Mouse (Mus musculus): ENCODE measurements at regions not wholly inside any gene's neighbourhood (a gene's known extent, or its start where the extent isn't known, plus 50 kb on each side); places are given as distances from the start of the nearest gene placed in this dataset.

DNA sequence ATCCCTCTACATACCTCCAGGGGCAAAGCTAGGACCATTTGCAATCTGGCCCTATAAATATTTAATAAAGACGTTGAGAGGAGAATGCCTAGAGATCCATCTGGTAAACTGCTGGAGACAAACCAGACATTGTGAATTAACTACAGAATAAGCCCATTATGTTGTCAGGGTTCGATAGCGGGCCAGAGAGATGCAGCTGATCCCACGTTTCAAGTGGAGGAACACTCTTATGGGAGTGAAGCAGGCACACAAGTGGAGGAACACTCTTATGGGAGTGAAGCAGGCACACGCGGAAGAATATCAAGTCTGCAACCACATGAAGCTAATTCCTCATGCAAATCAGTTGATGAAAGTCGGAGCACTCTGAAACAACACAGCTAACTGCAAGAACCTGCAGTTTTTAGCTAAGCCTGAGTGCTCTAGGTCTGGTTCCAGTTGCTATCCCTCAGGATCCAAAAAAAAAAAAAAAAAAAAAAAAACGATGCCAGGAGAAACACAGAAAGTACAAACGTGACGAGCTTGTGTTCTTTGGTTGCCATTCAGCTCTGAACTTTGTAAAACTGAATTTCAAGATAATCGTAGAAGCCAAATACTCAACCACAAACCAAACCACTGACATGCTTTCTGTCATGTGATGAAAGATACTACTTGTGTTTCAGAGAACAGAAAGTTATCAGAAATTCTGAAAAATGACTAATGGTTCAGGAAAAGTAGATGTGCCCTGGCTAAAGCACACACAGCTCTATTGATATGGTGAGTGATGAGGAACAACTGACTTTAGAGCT is 684.6 kb upstream of the Cited2 start:
- Histone ChIP-seq H3K27ac (ENCODE audit: low read length) (no peak overlapping the region), H3K9me3 (replicated peaks; ENCODE audit: control insufficient read depth, low read length) (no peaks in the 10 kb centered on the region), H3K27me3 (ENCODE audit: control insufficient read depth, insufficient read depth, low read length) (no peaks in the 10 kb centered on the region), H3K4me1 (ENCODE audit: control insufficient read depth, insufficient read depth, low read length) (peaks cover 3% of the 10 kb centered on the region), H3K36me3 (ENCODE audit: control insufficient read depth, insufficient read depth, low read length) (no peaks in the 10 kb centered on the region), H3K4me3 (replicated peaks; ENCODE audit: low read length) (no peak overlapping the region), H3K4me2 (ENCODE audit: low read depth, low read length) (no peak overlapping the region), H3K9ac (ENCODE audit: low read length) (no peak overlapping the region)
- 69% methylated on average over 11 of the region's 11 CpGs for WGBS
- no peak for ATAC-seq (ENCODE audit: insufficient read depth, low FRiP score)

DNA sequence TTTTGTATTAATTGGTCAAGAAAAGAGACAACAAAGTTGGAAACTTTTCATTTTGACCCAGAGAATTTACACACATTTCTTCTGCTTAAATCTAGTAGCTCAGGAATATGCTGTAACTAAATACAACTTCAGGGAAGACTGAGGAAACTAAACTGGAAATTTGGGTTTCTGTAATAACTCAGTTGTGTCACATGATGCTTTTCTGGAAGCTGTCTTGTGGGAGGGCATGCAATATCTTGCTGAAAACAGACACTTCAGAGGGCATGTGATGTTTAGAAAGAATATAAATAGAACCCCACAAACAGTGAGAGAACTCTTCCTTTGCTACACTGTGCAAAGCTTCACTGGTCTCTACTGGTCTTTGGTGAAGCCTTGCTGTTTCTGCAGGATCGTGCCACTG is 680.9 kb upstream of the Cited2 start:
- WGBS = 79% methylated on average over 1 of the region's 1 CpGs
- H3K9me3 ChIP-seq (replicated peaks; ENCODE audit: control insufficient read depth, low read length) = no peaks in the 10 kb centered on the region
- no peaks in the 10 kb centered on the region for H3K36me3 ChIP-seq (ENCODE audit: control insufficient read depth, insufficient read depth, low read length)
- H3K27me3 ChIP-seq (ENCODE audit: control insufficient read depth, insufficient read depth, low read length) = no peaks in the 10 kb centered on the region
- peaks cover 3% of the 10 kb centered on the region for H3K4me1 ChIP-seq (ENCODE audit: control insufficient read depth, insufficient read depth, low read length)
- no peak overlapping the region for H3K9ac ChIP-seq (ENCODE audit: low read length)
- H3K4me2 ChIP-seq (ENCODE audit: low read depth, low read length) = no peak overlapping the region
- no peak overlapping the region for H3K27ac ChIP-seq (ENCODE audit: low read length)
- H3K4me3 ChIP-seq (replicated peaks; ENCODE audit: low read length) = no peak overlapping the region
- ATAC-seq (ENCODE audit: insufficient read depth, low FRiP score) = no peak

DNA sequence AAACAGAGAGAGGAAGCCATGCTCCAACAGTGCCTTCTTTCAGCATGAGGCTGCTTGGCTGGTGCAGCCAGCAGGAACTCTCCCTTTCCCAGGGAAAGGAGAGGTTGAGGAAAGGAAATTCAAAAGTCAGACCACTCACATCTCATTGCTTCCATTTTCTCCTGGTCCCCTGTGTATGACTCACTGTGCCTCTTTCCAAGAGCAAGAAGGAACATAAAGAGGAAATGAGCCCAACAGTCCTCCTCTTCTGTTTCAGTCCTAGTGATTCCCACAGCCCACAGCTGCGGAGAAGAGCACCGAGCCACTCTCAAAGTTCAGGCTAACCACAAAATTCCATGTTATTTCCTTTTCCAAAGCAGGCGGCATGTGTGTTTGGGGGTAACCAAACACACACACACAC is 680.0 kb upstream of the Cited2 start:
- H3K27me3 ChIP-seq (ENCODE audit: control insufficient read depth, insufficient read depth, low read length) = no peaks in the 10 kb centered on the region
- no peak overlapping the region for H3K4me3 ChIP-seq (replicated peaks; ENCODE audit: low read length)
- H3K4me1 ChIP-seq (ENCODE audit: control insufficient read depth, insufficient read depth, low read length) = peaks cover 3% of the 10 kb centered on the region
- H3K9me3 ChIP-seq (replicated peaks; ENCODE audit: control insufficient read depth, low read length) = no peaks in the 10 kb centered on the region
- no peak overlapping the region for H3K9ac ChIP-seq (ENCODE audit: low read length)
- H3K36me3 ChIP-seq (ENCODE audit: control insufficient read depth, insufficient read depth, low read length) = no peaks in the 10 kb centered on the region
- H3K27ac ChIP-seq (ENCODE audit: low read length) = no peak overlapping the region; the same call in 1 of the 2 replicates
- H3K4me2 ChIP-seq (ENCODE audit: low read depth, low read length) = no peak overlapping the region
- ATAC-seq (ENCODE audit: insufficient read depth, low FRiP score) = no peak
- 72% methylated on average over 3 of the region's 3 CpGs for WGBS

DNA sequence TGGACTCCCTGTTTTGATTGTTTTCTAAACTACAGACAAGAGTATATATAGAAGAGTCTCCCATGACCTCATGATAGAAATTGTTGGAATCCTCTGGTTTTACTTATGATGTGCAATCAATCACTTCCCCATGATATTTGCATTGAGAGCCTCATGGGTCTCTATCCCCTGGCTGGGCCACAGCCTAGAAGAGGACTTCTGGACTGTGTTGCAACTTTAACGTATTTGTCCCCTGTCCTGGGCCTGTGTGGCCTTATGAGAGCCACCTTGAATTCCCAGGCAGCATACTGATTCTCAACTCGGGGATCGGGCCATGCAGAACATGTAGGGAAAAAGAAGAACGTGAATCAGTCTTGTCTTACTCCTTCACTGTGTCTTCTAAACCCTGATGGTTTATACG is 676.3 kb upstream of the Cited2 start:
- peaks cover 3% of the 10 kb centered on the region for H3K4me1 ChIP-seq (ENCODE audit: control insufficient read depth, insufficient read depth, low read length)
- H3K27ac ChIP-seq (ENCODE audit: low read length) = no peak overlapping the region
- H3K9me3 ChIP-seq (replicated peaks; ENCODE audit: control insufficient read depth, low read length) = no peaks in the 10 kb centered on the region
- H3K4me3 ChIP-seq (replicated peaks; ENCODE audit: low read length) = no peak overlapping the region
- ATAC-seq (ENCODE audit: insufficient read depth, low FRiP score) = no peak
- 86% methylated on average over 5 of the region's 5 CpGs for WGBS
- no peak overlapping the region for H3K9ac ChIP-seq (ENCODE audit: low read length)
- no peak overlapping the region for H3K4me2 ChIP-seq (ENCODE audit: low read depth, low read length)
- no peaks in the 10 kb centered on the region for H3K36me3 ChIP-seq (ENCODE audit: control insufficient read depth, insufficient read depth, low read length)
- H3K27me3 ChIP-seq (ENCODE audit: control insufficient read depth, insufficient read depth, low read length) = no peaks in the 10 kb centered on the region

DNA sequence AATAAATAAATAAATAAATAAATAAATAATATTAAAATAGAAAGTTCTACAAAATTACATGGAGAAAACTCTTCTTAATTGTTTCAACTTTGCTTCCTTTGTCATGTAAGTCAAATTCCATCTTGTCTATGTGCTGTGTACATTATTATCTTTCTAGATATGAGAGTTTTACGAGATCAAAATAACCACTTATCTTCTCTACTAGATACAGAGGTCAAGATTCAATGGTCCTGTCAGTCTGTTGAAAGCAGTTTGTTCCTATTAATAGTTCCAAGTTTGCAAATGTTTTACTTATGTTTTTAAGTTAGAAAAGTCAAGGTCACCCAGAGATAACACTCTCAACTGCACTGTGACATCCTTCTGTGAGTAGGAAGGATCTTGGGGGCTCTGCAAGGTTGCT is 650.1 kb upstream of the Cited2 start:
- Histone ChIP-seq H3K4me2 (ENCODE audit: low read depth, low read length) (no peak overlapping the region), H3K4me3 (replicated peaks; ENCODE audit: low read length) (no peak overlapping the region), H3K27me3 (ENCODE audit: control insufficient read depth, insufficient read depth, low read length) (no peaks in the 10 kb centered on the region), H3K4me1 (ENCODE audit: control insufficient read depth, insufficient read depth, low read length) (peaks cover 3% of the 10 kb centered on the region; the same call in 1 of the 2 replicates), H3K9ac (ENCODE audit: low read length) (no peak overlapping the region), H3K36me3 (ENCODE audit: control insufficient read depth, insufficient read depth, low read length) (no peaks in the 10 kb centered on the region), H3K9me3 (replicated peaks; ENCODE audit: control insufficient read depth, low read length) (no peaks in the 10 kb centered on the region), H3K27ac (ENCODE audit: low read length) (no peak overlapping the region)
- no peak for ATAC-seq (ENCODE audit: insufficient read depth, low FRiP score)
- WGBS = 63% methylated on average over 1 of the region's 1 CpGs

DNA sequence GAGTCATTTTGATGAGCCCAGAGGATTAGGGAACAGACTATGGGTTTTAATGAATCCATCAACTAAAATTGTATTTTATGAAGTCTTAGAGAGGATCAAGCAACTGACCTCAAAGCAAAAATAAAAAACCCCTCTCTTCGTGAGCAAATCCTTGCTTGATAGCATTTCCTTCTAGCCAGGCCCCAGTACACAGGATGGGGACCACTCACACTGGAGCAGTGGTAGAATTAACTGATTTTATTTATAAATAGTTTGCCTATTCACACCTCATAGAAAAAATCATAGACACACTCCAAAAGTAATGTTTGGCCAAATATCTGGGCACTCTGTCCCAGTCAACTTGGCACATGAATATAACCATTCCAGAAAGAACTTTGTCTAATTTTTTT is 649.0 kb upstream of the Cited2 start:
- H3K27ac ChIP-seq (ENCODE audit: low read length) = no peak overlapping the region
- no peak overlapping the region for H3K4me3 ChIP-seq (replicated peaks; ENCODE audit: low read length)
- no peaks in the 10 kb centered on the region for H3K27me3 ChIP-seq (ENCODE audit: control insufficient read depth, insufficient read depth, low read length)
- WGBS = 86% methylated on average over 1 of the region's 1 CpGs
- no peak for ATAC-seq (ENCODE audit: insufficient read depth, low FRiP score)
- no peak overlapping the region for H3K9ac ChIP-seq (ENCODE audit: low read length)
- H3K4me1 ChIP-seq (ENCODE audit: control insufficient read depth, insufficient read depth, low read length) = peaks cover 3% of the 10 kb centered on the region; the same call in 1 of the 2 replicates
- H3K4me2 ChIP-seq (ENCODE audit: low read depth, low read length) = no peak overlapping the region
- no peaks in the 10 kb centered on the region for H3K36me3 ChIP-seq (ENCODE audit: control insufficient read depth, insufficient read depth, low read length)
- H3K9me3 ChIP-seq (replicated peaks; ENCODE audit: control insufficient read depth, low read length) = no peaks in the 10 kb centered on the region

DNA sequence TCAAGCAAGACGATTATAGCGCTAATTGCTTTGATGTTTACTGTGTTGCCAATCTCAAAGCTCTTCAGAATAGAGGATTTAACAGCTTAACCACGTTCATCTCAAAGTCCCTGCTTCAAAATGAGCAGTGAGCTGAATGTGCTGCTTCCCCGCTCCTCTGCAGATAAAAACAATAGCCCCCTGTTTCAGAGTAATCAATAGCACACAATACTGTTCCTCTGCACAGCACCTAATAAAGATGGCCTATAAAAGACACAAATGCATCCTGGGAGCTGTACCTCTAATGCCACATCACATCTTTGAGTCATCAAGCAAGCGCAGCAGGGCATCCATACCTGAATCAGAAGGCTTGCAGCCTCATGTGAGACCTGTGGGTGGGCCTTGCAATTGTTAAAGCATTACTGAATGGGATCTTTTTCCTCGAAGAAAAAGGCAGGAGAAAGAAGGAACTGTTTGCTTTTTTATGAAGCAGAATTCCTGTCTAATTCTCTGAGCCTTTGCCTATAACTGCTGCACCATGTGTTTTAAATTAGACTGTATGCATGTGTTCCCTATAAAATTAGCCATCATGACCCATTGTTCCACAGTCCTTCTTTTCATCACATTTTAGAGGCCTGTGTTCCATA is 648.5 kb upstream of the Cited2 start:
- H3K36me3 ChIP-seq (ENCODE audit: control insufficient read depth, insufficient read depth, low read length) = no peaks in the 10 kb centered on the region
- H3K27ac ChIP-seq (ENCODE audit: low read length) = no peak overlapping the region
- H3K4me2 ChIP-seq (ENCODE audit: low read depth, low read length) = no peak overlapping the region
- peaks cover 3% of the 10 kb centered on the region; the same call in 1 of the 2 replicates for H3K4me1 ChIP-seq (ENCODE audit: control insufficient read depth, insufficient read depth, low read length)
- H3K27me3 ChIP-seq (ENCODE audit: control insufficient read depth, insufficient read depth, low read length) = no peaks in the 10 kb centered on the region
- WGBS = 64% methylated on average over 6 of the region's 6 CpGs
- H3K9ac ChIP-seq (ENCODE audit: low read length) = no peak overlapping the region
- ATAC-seq (ENCODE audit: insufficient read depth, low FRiP score) = no peak
- no peaks in the 10 kb centered on the region for H3K9me3 ChIP-seq (replicated peaks; ENCODE audit: control insufficient read depth, low read length)
- no peak overlapping the region for H3K4me3 ChIP-seq (replicated peaks; ENCODE audit: low read length)

DNA sequence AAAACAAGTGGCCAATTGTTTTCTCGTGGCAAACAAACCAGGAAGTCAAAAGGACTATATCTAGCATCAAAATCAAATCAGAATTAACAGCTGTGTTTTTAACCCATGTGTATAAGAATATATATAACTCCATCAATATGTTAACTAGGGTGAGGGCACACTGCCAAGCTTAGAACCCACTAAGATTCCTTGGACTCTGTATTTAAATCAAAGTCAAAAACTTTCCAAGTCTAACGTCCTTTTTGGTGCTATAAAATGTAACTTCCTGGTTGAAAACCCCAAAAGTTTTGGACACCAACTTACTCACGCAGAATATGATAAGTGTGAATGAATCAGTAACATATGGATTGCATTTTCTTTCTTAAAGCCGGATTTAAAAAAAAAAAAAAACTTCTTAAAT is 647.9 kb upstream of the Cited2 start:
- Histone ChIP-seq H3K4me2 (ENCODE audit: low read depth, low read length) (no peak overlapping the region), H3K4me3 (replicated peaks; ENCODE audit: low read length) (no peak overlapping the region), H3K9ac (ENCODE audit: low read length) (no peak overlapping the region), H3K9me3 (replicated peaks; ENCODE audit: control insufficient read depth, low read length) (no peaks in the 10 kb centered on the region), H3K4me1 (ENCODE audit: control insufficient read depth, insufficient read depth, low read length) (peaks cover 3% of the 10 kb centered on the region; the same call in 1 of the 2 replicates), H3K36me3 (ENCODE audit: control insufficient read depth, insufficient read depth, low read length) (no peaks in the 10 kb centered on the region), H3K27me3 (ENCODE audit: control insufficient read depth, insufficient read depth, low read length) (no peaks in the 10 kb centered on the region), H3K27ac (ENCODE audit: low read length) (no peak overlapping the region)
- no peak for ATAC-seq (ENCODE audit: insufficient read depth, low FRiP score)
- 51% methylated on average over 4 of the region's 4 CpGs for WGBS

DNA sequence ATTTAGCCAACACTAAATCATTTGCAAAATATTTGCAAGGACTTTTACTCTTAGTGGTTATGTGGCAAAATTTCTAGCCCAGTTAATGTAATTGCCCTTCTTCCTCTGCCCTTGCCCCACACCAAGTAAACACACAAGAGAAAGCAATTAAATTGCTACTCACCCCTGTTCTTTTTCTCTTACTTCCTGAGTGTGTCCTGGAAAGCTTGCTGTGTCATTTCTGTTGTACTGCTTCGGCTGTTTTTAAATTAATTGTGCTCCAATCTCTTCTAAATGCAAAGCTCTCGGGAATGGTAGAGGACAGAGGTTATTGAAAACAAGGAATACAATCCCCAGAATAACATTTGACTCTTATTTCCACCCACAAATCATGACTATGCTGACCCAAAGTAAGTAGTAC is 647.4 kb upstream of the Cited2 start:
- no peak overlapping the region for H3K27ac ChIP-seq (ENCODE audit: low read length)
- no peak for ATAC-seq (ENCODE audit: insufficient read depth, low FRiP score)
- no peak overlapping the region for H3K9ac ChIP-seq (ENCODE audit: low read length)
- no peaks in the 10 kb centered on the region for H3K9me3 ChIP-seq (replicated peaks; ENCODE audit: control insufficient read depth, low read length)
- H3K27me3 ChIP-seq (ENCODE audit: control insufficient read depth, insufficient read depth, low read length) = no peaks in the 10 kb centered on the region
- H3K4me1 ChIP-seq (ENCODE audit: control insufficient read depth, insufficient read depth, low read length) = peaks cover 3% of the 10 kb centered on the region; the same call in 1 of the 2 replicates
- no peak overlapping the region for H3K4me3 ChIP-seq (replicated peaks; ENCODE audit: low read length)
- H3K4me2 ChIP-seq (ENCODE audit: low read depth, low read length) = no peak overlapping the region
- WGBS = 36% methylated on average over 2 of the region's 2 CpGs
- H3K36me3 ChIP-seq (ENCODE audit: control insufficient read depth, insufficient read depth, low read length) = no peaks in the 10 kb centered on the region

All from stomach, embryonic 16.5 days (tissue).